Mouse (Mus musculus) Patski (cell line): Measurements from ENCODE around the gene Atp6v1c2. TPM values are rescaled to one million over a fixed set of nuclear protein-coding genes. Genes with fewer than 3 reads are reported as not detected.

Experiments used
- ATAC-seq: fragments of 100-300 bp; one replicate; pipeline ENCODE4 v1.8.0; 2021
- CTCF ChIA-PET: fragments of 350-600 bp; sonication (Branson Sonifier 250); formaldehyde crosslinking; loops from one replicate; lab custom pipeline; 2022; ENCODE audit warnings: inconsistent platforms; lab: Charles Lee
- POLR2A ChIA-PET: fragments of 350-600 bp; sonication (Branson Sonifier 250); formaldehyde crosslinking; loops from one replicate; lab custom pipeline; 2022; ENCODE audit warnings: antibody characterized with exemption, inconsistent platforms; lab: Charles Lee
- DNase-seq: peaks from one replicate; pipeline ENCODE4 v3.0.0-alpha.2; 2011; ENCODE audit warnings: low read depth, low spot score
- H3K27me3 ChIP-seq: fragments of 371-371 bp; one replicate; pipeline ENCODE4 v1.5.1; 2021
- CTCF ChIP-seq: fragments of 100-300 bp; IDR thresholded peaks from one replicate; pipeline ENCODE4 v1.5.1; 2021
- in situ Hi-C: fragments of 300-500 bp; cut with MboI; formaldehyde crosslinking; loops from 3 replicates; pipeline ENCODE4 v1.11.1; 2018; ENCODE audit warnings: low pct_unique_long_range_greater_than_20kb, mixed read lengths
- polyA plus RNA-seq: library from polyadenylated mRNA; unstranded; gene quantifications from one replicate; pipeline ENCODE4 v1.2.3, GENCODE M21; 2021

Atp6v1c2 gene
- polyA plus RNA-seq = not detected

- CTCF ChIA-PET = no interaction called here
- POLR2A ChIA-PET = no interaction called here
- in situ Hi-C loops = no loop called here
- no peak for DNase-seq
- TF ChIP-seq CTCF = no peak
- H3K27me3 ChIP-seq = peaks cover 12% of the 10 kb centered on the region
- ATAC-seq = no peak
Measured at GRCm38 (mm10) chr12:17329259-17329658, at the start of gene Atp6v1c2. TSS of gene Atp6v1c2 (minus strand) at chr12:17329359.

GRCm38 (mm10) chr12:17376521-17376920 is 47.4 kb upstream of the Atp6v1c2 start:
- DNase-seq (peak; percentile 51), ATAC-seq (peak; percentile 80)
- in situ Hi-C loops = no loop called here
- ChIA-PET POLR2A (interaction anchor here (1.4 kb wide), 1 partner anchor 11 kb away, joined by 4 read pairs; no protein-coding TSS in a partner anchor), CTCF (interaction anchor here (0.8 to 2.2 kb wide), 5 partner anchors 9 to 177 kb away, joined by 3 to 11 read pairs (median 4); no protein-coding TSS in a partner anchor)
- H3K27me3 ChIP-seq = no peaks in the 10 kb centered on the region
- TF ChIP-seq CTCF = no peak

- in situ Hi-C loops = no loop called here
- ATAC-seq (no peak), DNase-seq (no peak)
- TF ChIP-seq CTCF = no peak
- ChIA-PET POLR2A (no interaction called here), CTCF (interaction anchor here (0.8 kb wide), 1 partner anchor 13 kb away, joined by 3 read pairs; no protein-coding TSS in a partner anchor)
- no peaks in the 10 kb centered on the region for H3K27me3 ChIP-seq
Measured at GRCm38 (mm10) chr12:17375243-17375642, 46.1 kb upstream of the Atp6v1c2 start.

GRCm38 (mm10) chr12:17373470-17373975 is 44.4 kb upstream of the Atp6v1c2 start:
- CTCF ChIA-PET = interaction anchor here (0.9 to 1.8 kb wide), 5 partner anchors 17 to 46 kb away, joined by 3 to 4 read pairs (median 3); no protein-coding TSS in a partner anchor
- no peak for TF ChIP-seq CTCF
- ATAC-seq (no peak), DNase-seq (no peak)
- POLR2A ChIA-PET = interaction anchor here (0.6 kb wide), 1 partner anchor 14 kb away, joined by 3 read pairs; no protein-coding TSS in a partner anchor
- no peaks in the 10 kb centered on the region for H3K27me3 ChIP-seq
- in situ Hi-C loops = loop anchor here (5.0 kb wide), 2 partner anchors 44 to 174 kb away; no protein-coding TSS in a partner anchor

- no peak for DNase-seq
- TF ChIP-seq CTCF = no peak
- no peak for ATAC-seq
- ChIA-PET POLR2A (no interaction called here), CTCF (interaction anchor here (0.9 to 1.8 kb wide), 6 partner anchors 18 to 184 kb away, joined by 3 to 4 read pairs (median 3); no protein-coding TSS in a partner anchor)
- in situ Hi-C loops = loop anchor here (5.0 kb wide), 2 partner anchors 45 to 175 kb away; no protein-coding TSS in a partner anchor
- no peaks in the 10 kb centered on the region for H3K27me3 ChIP-seq
Measured at GRCm38 (mm10) chr12:17372696-17373095, 43.5 kb upstream of the Atp6v1c2 start.

GRCm38 (mm10) chr12:17371589-17372235 is 42.6 kb upstream of the Atp6v1c2 start:
- in situ Hi-C loops = loop anchor here (5.0 kb wide), 2 partner anchors 46 to 176 kb away; no protein-coding TSS in a partner anchor
- DNase-seq = no peak
- POLR2A ChIA-PET = no interaction called here
- no peaks in the 10 kb centered on the region for H3K27me3 ChIP-seq
- CTCF ChIA-PET = interaction anchor here (1.0 to 1.2 kb wide), 2 partner anchors 176 to 185 kb away, joined by 3 read pairs; no protein-coding TSS in a partner anchor
- TF ChIP-seq CTCF = peak; percentile 54
- ATAC-seq = no peak

- in situ Hi-C loops = loop anchor here (5.0 kb wide), 3 partner anchors 48 to 438 kb away; no protein-coding TSS in a partner anchor
- POLR2A ChIA-PET = no interaction called here
- ATAC-seq (no peak), DNase-seq (no peak)
- CTCF ChIA-PET = interaction anchor here (1.0 kb wide), 2 partner anchors 49 to 52 kb away, joined by 3 read pairs; no protein-coding TSS in a partner anchor
- H3K27me3 ChIP-seq = no peaks in the 10 kb centered on the region
- TF ChIP-seq CTCF = no peak
Measured at GRCm38 (mm10) chr12:17369551-17370325, 40.6 kb upstream of the Atp6v1c2 start.

GRCm38 (mm10) chr12:17369111-17369510 is 40.0 kb upstream of the Atp6v1c2 start:
- TF ChIP-seq CTCF = no peak
- ChIA-PET POLR2A (no interaction called here), CTCF (interaction anchor here (1.0 kb wide), 1 partner anchor 52 kb away, joined by 3 read pairs; no protein-coding TSS in a partner anchor)
- no peaks in the 10 kb centered on the region for H3K27me3 ChIP-seq
- ATAC-seq (no peak), DNase-seq (no peak)
- in situ Hi-C loops = loop anchor here (5.0 kb wide), 1 partner anchor 438 kb away; no protein-coding TSS in a partner anchor

- POLR2A ChIA-PET = no interaction called here
Measured at GRCm38 (mm10) chr12:17366981-17367380, 37.8 kb upstream of the Atp6v1c2 start.

GRCm38 (mm10) chr12:17362316-17362715 is 33.2 kb upstream of the Atp6v1c2 start:
- no peak for TF ChIP-seq CTCF
- in situ Hi-C loops = no loop called here
- DNase-seq (no peak), ATAC-seq (no peak)
- no peaks in the 10 kb centered on the region for H3K27me3 ChIP-seq
- ChIA-PET POLR2A (interaction anchor here (0.9 kb wide), 1 partner anchor 16 kb away, joined by 4 read pairs; no protein-coding TSS in a partner anchor), CTCF (no interaction called here)

More at GRCm38 (mm10) chr12:17366981-17367380, 37.8 kb upstream of the Atp6v1c2 start:
- in situ Hi-C loops = loop anchor here (5.0 kb wide), 1 partner anchor 440 kb away; no protein-coding TSS in a partner anchor
- ATAC-seq (peak; percentile 95), DNase-seq (no peak)
- H3K27me3 ChIP-seq = no peaks in the 10 kb centered on the region
- CTCF ChIA-PET = interaction anchor here (0.7 to 3.0 kb wide), 11 partner anchors 10 to 442 kb away, joined by 3 to 14 read pairs (median 3); no protein-coding TSS in a partner anchor
- peak; percentile 87 for TF ChIP-seq CTCF
